Mouse (Mus musculus) MEL (cell line): ENCODE measurements at regions not wholly inside any gene's neighbourhood (a gene's known extent, or its start where the extent isn't known, plus 50 kb on each side); places are given as distances from the start of the nearest gene placed in this dataset.

ENCODE experiments used
- CHD2 ChIP-seq: IDR thresholded peaks from 2 replicates; pipeline ENCODE4 v1.6.1; 2011; ENCODE audit warnings: low read length, improper control_type of control experiment
- CTCF ChIP-seq, 3 experiments: IDR thresholded peaks in 2 of 3; conservative IDR thresholded peaks in 1 of 3; 2 replicates each; pipeline ENCODE4 v1.5.1; 2011 to 2012; ENCODE audit warnings: low read length in 3 of 3, low read depth in 2 of 3, mild to moderate bottlenecking in 2 of 3, improper control_type of control experiment in 1 of 3, inconsistent platforms in 1 of 3, mixed read lengths in 1 of 3, moderate library complexity in 1 of 3; ENCODE audit not compliant: control insufficient read depth in 1 of 3, insufficient read depth in 1 of 3, poor library complexity in 1 of 3, severe bottlenecking in 1 of 3
- ELF1 ChIP-seq: IDR thresholded peaks from 2 replicates; pipeline ENCODE4 v1.6.1; 2014; ENCODE audit warnings: low read depth, mild to moderate bottlenecking, inconsistent platforms, low read length, improper control_type of control experiment, moderate library complexity
- EP300 ChIP-seq, 2 experiments: IDR thresholded peaks; 2 replicates each; pipeline ENCODE4 v1.6.1; 2011; ENCODE audit warnings: improper control_type of control experiment in 2 of 2, low read length in 2 of 2, low read depth in 1 of 2, mild to moderate bottlenecking in 1 of 2
- MAX ChIP-seq: IDR thresholded peaks from 2 replicates; pipeline ENCODE4 v1.6.1; 2011; ENCODE audit warnings: low read length, improper control_type of control experiment
- POLR2A ChIP-seq, 2 experiments: IDR thresholded peaks; 2 replicates each; pipeline ENCODE4 v1.6.1; 2011 to 2012; ENCODE audit warnings: low read length in 2 of 2, mild to moderate bottlenecking in 2 of 2, control low read depth in 1 of 2, improper control_type of control experiment in 1 of 2, low read depth in 1 of 2, moderate library complexity in 1 of 2; ENCODE audit not compliant: control insufficient read depth in 1 of 2, insufficient read depth in 1 of 2, poor library complexity in 1 of 2
- RCOR1 ChIP-seq: IDR thresholded peaks from 2 replicates; pipeline ENCODE4 v1.6.1; 2012; ENCODE audit warnings: low read depth, mild to moderate bottlenecking, inconsistent platforms, low read length, improper control_type of control experiment

DNA sequence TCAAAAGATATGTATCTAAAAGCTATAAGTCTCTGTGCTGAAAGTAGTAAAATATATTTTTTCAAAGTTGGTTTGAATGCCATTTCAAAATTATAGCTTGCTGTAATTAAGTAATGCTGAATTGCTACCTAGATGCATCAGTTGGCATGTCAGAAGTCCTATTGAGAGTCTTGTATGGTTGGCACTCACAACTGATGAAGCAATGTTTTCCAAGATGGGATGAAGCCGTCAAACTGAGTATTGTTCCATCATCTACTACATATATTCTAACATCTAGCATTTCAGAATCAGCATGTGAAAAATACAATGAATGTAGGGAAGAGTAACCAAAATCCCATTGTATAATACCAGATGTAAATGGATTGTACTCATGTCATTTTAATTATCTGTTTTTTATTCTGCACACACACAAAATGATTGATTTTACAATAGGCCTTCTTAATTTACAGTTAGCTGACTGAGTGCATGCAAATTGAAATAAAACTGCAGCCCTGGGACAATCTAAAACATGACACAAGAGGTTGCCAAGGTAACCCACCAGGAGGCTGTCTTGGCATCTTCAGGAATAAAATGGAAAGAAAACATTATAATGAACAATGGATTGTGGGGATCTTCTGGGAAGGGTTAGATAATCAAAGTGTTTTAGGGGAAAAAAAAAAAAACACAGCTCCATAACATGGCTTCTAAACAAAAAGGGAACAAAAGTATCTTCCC is 92.2 kb upstream of the Tmem106b start:
- TF ChIP-seq CHD2, result no peak
- no peak for TF ChIP-seq MAX
- TF ChIP-seq CTCF (IDR thresholded peaks at IDR 0.05 in 2 of 3, conservative IDR thresholded peaks at IDR 0.05 in 1 of 3; ENCODE audit: control insufficient read depth in 1 of 3, insufficient read depth in 1 of 3, low read depth in 2 of 3, low read length in 3 of 3, poor library complexity in 1 of 3, severe bottlenecking in 1 of 3), result no peak
- no peak for TF ChIP-seq POLR2A (IDR thresholded peaks at IDR 0.05; ENCODE audit: control insufficient read depth in 1 of 2, insufficient read depth in 1 of 2, low read depth in 1 of 2, low read length in 2 of 2, poor library complexity in 1 of 2)
- TF ChIP-seq ELF1, result no peak
- TF ChIP-seq EP300 (IDR thresholded peaks at IDR 0.05; ENCODE audit: low read depth in 1 of 2, low read length in 2 of 2), result no peak
- no peak for TF ChIP-seq RCOR1
